Mouse (Mus musculus) neural tube, embryonic 13.5 days (tissue): ENCODE data around the gene Abi1. TPM values are rescaled to one million over a fixed set of nuclear protein-coding genes. Genes with fewer than 3 reads are reported as not detected.
A peak's percentile ranks its signal among the peaks of the same experiment; 100 is the strongest.
"Not testable (repeated sequence)": the region's sequence is repeated elsewhere in the genome, so short reads cannot be mapped to it uniquely, and the experiment has no call there.

Experiments
- ATAC-seq: fragments of 200-750 bp; cut with Nextera tagmentation; 2 replicates; pipeline ENCODE4 v1.8.0; 2017; ENCODE audit warnings: low read depth, mild to moderate bottlenecking, moderate TSS enrichment, moderate library complexity
- H3K27ac ChIP-seq: fragments of 300-500 bp; sonication (generic); replicated peaks from 2 replicates; pipeline ENCODE4 v1.5.1; 2015; ENCODE audit warnings: moderate library complexity, mild to moderate bottlenecking, inconsistent platforms
- H3K27me3 ChIP-seq: fragments of 300-500 bp; sonication (generic); 2 replicates; pipeline ENCODE4 v1.6.1; 2015; ENCODE audit warnings: mild to moderate bottlenecking, inconsistent platforms
- H3K36me3 ChIP-seq: fragments of 300-500 bp; sonication (generic); 2 replicates; pipeline ENCODE4 v1.6.1; 2015; ENCODE audit warnings: mild to moderate bottlenecking, inconsistent platforms
- H3K4me1 ChIP-seq: fragments of 300-500 bp; sonication (generic); replicated peaks from 2 replicates; pipeline ENCODE4 v1.6.1; 2015; ENCODE audit warnings: inconsistent platforms
- H3K4me2 ChIP-seq: fragments of 300-500 bp; sonication (generic); 2 replicates; pipeline ENCODE4 v1.6.1; 2015; ENCODE audit warnings: inconsistent platforms, mild to moderate bottlenecking, moderate library complexity
- H3K4me3 ChIP-seq: fragments of 300-500 bp; sonication (generic); 2 replicates; pipeline ENCODE4 v1.5.1; 2015; ENCODE audit warnings: mild to moderate bottlenecking, inconsistent platforms
- H3K9ac ChIP-seq: fragments of 300-500 bp; sonication (generic); 2 replicates; pipeline ENCODE4 v1.6.1; 2015; ENCODE audit warnings: moderate library complexity, mild to moderate bottlenecking, inconsistent platforms
- H3K9me3 ChIP-seq: fragments of 300-500 bp; sonication (generic); 2 replicates; pipeline ENCODE4 v1.6.1; 2016; ENCODE audit warnings: inconsistent platforms
- WGBS: fragments of 180-500 bp; shearing (Covaris S2); methylation state at CpG from one replicate; pipeline ENCODE4 v1.1.7; 2015; 5-methylcytosine and 5-hydroxymethylcytosine counted together
- polyA plus RNA-seq: library from polyadenylated mRNA; unstranded; fragments of >200 nt; fragmentation: Nextera tagmentation; extraction: Ambion mirVana; gene quantifications from 2 replicates; pipeline ENCODE4 v1.2.1, GENCODE M21; 2015

The Abi1 gene
- polyA plus RNA-seq, 1 experiment from 2014 or later = 53.8 TPM

DNA sequence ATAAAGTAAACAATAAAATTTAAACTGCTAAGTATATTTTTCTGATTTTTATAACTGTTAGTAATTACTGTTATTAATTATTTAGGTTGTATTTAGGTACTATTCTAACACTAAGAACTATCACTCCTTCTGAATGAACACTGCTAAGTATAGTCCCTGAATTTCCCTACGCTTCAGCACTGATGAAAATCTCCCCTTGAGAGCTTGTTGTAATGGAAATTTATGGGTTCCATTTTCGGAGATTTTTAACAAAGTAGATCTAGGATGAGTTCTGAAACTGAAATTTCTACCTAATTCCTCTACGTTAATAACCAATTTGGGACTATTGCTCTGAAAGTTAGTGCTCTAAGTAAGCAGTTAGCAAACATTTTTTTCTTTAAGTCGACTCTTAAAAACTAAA lies 85.8 kb downstream of the Abi1 start:
- 89% methylated on average over 4 of the region's 4 CpGs for WGBS
- Histone ChIP-seq H3K27me3 (no peaks in the 10 kb centered on the region), H3K4me3 (no peak overlapping the region), H3K36me3 (no peaks in the 10 kb centered on the region), H3K9me3 (no peaks in the 10 kb centered on the region), H3K9ac (no peak overlapping the region), H3K27ac (no peak overlapping the region), H3K4me1 (no peaks in the 10 kb centered on the region), H3K4me2 (no peak overlapping the region)
- no peak for ATAC-seq

DNA sequence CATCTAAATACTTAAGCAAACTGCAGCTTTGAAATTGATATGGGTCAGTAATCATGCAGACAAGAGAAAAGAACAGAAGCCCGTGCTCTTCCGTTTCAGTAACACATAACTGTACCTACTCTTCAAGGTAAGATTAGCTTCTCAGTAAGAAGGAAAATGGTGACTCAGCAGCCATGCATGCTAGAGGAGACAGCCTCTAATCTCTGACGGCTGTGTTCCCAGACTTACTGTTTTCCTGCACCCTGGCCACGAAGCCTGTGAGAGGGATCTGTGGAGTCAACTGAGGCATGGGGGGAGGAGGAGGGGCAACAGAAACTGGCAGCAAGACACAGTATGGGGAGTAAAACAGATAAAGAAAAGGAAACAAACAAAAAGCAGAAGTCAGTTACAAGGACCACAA lies 90.1 kb downstream of the Abi1 start:
- Histone ChIP-seq H3K36me3 (peaks cover 3% of the 10 kb centered on the region; the same call in 1 of the 2 replicates), H3K27ac (no peak overlapping the region), H3K4me3 (no peak overlapping the region), H3K27me3 (no peaks in the 10 kb centered on the region), H3K4me1 (no peaks in the 10 kb centered on the region), H3K4me2 (no peak overlapping the region), H3K9ac (no peak overlapping the region), H3K9me3 (no peaks in the 10 kb centered on the region)
- 74% methylated on average over 4 of the region's 4 CpGs for WGBS
- no peak for ATAC-seq

DNA sequence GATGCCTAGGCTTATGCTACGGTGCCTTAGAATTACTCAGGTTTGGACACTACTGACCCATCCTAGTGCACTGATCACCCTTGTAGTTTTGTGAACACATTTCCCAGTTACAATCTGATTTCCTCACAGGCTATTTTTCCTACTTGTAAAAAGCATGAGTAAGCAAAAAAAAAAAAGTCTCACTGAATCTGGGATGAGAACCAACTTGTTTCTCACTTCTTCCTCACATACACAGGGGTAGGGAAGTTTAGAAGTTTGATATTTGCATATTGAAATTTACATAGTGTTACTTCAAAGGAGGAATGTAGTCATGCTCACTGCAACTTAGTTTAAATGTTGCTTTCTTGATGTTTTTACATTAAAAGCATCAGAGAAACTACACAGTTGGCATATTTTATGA lies 106.5 kb downstream of the Abi1 start:
- Histone ChIP-seq H3K4me2 (no peak overlapping the region), H3K4me1 (no peaks in the 10 kb centered on the region), H3K27ac (no peak overlapping the region), H3K27me3 (no peaks in the 10 kb centered on the region), H3K9ac (no peak overlapping the region), H3K4me3 (no peak overlapping the region), H3K36me3 (peaks cover 57% of the 10 kb centered on the region), H3K9me3 (no peaks in the 10 kb centered on the region)
- WGBS = 77% methylated on average over 1 of the region's 1 CpGs
- ATAC-seq = no peak

DNA sequence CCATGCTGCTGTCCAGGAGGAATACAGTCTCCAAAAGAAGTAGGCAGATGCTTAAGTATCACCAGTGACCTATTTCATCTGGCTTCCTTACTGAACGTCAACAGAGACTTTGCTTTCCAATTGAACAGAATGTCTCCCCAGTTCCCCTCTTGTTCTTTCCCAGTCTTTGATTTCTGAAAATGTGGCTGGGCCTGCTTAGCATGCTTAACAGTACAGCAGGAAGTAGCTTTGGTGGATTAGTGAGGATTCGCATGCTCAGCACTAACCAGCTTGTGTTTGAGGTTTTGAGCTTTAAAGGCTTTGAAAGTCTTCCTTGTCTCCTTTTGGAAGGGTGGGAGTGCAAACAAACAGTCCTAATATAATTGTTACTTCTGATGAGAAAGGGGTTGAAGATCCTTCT lies 111.8 kb downstream of the Abi1 start:
- Histone ChIP-seq H3K4me2 (no peak overlapping the region), H3K27ac (no peak overlapping the region), H3K9me3 (no peaks in the 10 kb centered on the region), H3K9ac (no peak overlapping the region), H3K27me3 (no peaks in the 10 kb centered on the region), H3K4me3 (no peak overlapping the region), H3K36me3 (peaks cover 39% of the 10 kb centered on the region), H3K4me1 (no peaks in the 10 kb centered on the region)
- ATAC-seq = no peak
- WGBS = 83% methylated on average over 2 of the region's 2 CpGs

DNA sequence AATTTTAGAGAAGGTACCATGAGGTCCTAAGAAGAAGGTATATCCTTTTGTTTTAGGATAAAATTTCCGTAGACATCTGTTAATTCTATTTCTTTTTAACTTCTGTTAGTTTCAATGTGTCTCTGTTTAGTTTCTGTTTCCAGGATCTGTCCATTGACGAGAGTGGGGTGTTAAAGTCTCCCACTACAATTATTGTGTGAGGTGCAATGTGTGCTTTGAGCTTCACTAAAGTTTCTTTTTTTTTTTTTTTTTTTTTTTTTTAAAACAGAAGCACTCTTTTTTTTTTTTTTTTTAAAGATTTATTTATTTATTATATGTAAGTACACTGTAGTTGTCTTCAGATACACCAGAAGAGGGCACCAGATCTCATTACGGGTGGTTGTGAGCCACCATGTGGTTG lies 114.1 kb downstream of the Abi1 start:
- peaks cover 30% of the 10 kb centered on the region for H3K36me3 ChIP-seq
- not testable (repeated sequence) for ATAC-seq, H3K9me3 ChIP-seq, H3K4me2 ChIP-seq, H3K27me3 ChIP-seq, H3K27ac ChIP-seq, H3K9ac ChIP-seq, H3K4me3 ChIP-seq, H3K4me1 ChIP-seq
- 96% methylated on average over 3 of the region's 3 CpGs for WGBS

DNA sequence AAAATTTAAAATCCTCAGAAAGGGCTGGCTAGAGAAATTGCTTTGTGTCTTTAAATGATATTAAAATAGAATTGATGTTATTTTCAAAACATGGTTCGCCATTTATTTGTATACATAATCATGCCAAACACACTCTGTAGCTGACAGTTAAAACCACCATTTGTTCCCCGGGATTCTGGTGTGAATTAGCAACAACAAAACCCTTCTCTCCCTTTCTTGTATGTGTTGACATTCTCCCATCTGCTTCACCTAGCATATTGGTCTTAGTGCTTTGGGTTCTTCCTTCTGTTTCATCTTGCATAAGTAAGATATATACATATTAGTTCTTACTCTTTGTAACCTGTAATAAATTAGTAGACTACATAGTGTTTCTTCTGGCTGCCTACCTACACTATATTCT lies 121.4 kb downstream of the Abi1 start:
- Histone ChIP-seq H3K4me1 (no peaks in the 10 kb centered on the region), H3K4me2 (no peak overlapping the region), H3K4me3 (no peak overlapping the region), H3K27ac (no peak overlapping the region), H3K9me3 (no peaks in the 10 kb centered on the region), H3K9ac (no peak overlapping the region), H3K36me3 (peaks cover 54% of the 10 kb centered on the region), H3K27me3 (no peaks in the 10 kb centered on the region)
- ATAC-seq = no peak
- WGBS = 94% methylated on average over 2 of the region's 2 CpGs

DNA sequence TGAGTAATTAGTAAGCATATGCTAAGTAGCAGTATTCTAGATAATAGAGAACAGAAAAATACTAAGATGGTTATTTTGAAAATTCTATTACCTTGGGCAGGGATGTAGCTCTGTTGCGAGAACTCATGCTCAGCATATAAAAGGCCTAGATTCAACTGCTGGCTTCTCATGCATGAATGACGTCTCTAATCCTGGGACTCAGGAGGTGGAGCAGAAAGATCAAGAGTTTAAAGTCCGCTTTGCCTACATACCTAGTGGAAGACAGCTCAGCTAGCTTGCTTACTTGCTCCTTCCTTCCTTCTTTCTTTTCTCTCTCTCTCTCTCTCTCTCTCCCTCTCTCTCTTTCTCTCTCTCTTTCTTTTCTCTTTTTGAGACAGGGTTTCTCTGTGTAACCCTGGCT lies 125.6 kb downstream of the Abi1 start:
- Histone ChIP-seq H3K9ac (no peak overlapping the region), H3K27me3 (no peaks in the 10 kb centered on the region), H3K4me1 (no peaks in the 10 kb centered on the region), H3K9me3 (no peaks in the 10 kb centered on the region), H3K4me2 (no peak overlapping the region), H3K36me3 (peaks cover 61% of the 10 kb centered on the region), H3K27ac (no peak overlapping the region), H3K4me3 (no peak overlapping the region)
- no peak for ATAC-seq
- whole genome bisulfite sequencing = 92% methylated on average over 3 of the region's 3 CpGs

DNA sequence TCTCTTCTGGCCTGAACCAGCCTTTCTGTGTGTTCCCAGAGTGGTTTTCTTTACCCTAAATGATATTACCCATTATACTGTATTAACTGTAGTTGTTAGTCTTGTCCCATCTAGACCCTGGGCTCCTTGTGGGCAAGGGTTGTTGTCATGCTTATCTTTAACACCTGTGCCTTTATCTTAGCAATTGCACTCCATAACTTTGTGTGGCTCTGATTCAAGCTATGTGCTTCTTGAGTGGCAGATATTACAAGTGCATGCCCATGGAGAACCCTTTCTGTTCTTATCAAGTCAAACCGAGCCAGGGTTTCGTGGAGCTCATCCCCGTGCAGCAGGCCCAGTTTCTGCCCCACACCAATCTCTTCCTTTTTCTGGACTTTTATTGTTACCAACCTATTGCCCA lies 136.1 kb downstream of the Abi1 start:
- no peak overlapping the region for H3K27ac ChIP-seq
- ATAC-seq = no peak
- H3K4me1 ChIP-seq = no peaks in the 10 kb centered on the region
- H3K9me3 ChIP-seq = no peaks in the 10 kb centered on the region
- H3K4me2 ChIP-seq = no peak overlapping the region
- H3K27me3 ChIP-seq = no peaks in the 10 kb centered on the region
- no peak overlapping the region for H3K4me3 ChIP-seq
- 95% methylated on average over 3 of the region's 3 CpGs for WGBS
- H3K36me3 ChIP-seq = peaks cover 54% of the 10 kb centered on the region
- no peak overlapping the region for H3K9ac ChIP-seq

DNA sequence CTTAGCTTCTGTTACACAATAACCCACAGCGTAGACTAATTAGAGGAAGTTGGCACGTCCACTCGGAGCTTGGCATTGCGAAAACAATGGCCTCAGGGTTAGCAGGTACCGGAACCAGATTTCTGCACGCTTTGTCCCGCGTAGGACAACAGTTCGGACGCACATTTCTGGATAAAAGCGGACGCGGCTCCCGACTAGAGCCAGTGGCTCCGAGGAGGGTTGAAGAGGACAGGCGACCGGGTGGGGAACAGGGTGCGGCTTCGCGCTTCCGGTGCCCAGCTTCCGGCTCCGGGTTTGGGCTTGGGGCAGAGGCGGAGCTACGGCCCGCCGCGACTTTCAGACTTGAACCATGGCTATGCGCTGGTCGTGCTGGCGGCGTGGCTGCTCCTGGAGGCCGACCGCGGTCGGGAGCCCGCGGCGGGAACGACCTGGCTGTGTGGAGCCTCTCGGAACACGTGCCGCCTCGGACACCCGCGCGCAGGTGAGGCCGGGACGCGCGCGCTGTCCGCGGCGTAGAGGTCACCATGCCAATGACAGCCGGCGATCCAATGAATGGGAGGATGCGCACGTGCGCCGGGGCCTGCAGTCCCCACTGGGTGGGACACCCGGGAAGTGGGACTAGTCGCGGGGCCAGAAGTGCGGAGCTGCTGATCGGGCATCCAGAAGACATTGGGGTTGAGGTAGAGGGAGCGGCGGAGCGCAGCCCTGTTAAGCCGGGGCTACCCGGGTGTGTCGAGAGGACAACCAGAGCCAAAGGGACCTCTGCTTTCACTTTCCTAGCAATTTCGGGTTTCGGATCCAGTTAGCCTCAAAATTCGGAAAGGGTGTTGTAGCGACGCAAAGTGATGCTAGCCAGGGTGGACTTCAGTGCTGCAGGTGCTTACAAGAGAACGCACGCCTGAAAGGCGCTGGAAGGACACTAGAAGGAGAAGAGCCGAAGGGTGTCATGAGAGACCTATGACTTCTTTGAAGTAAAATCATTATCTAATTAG lies 144.5 kb downstream of the Abi1 start, which contains the start of gene Pdss1:
Gene Pdss1 (plus strand): TSS at position 241 of the 992 bp plus-strand sequence.
- peak within 1 kb of the TSS; percentile 93 for H3K4me3 ChIP-seq
- WGBS = under 1% methylated on average over 81 of the region's 81 CpGs
- no peaks in the 10 kb centered on the region for H3K27me3 ChIP-seq
- peaks cover 23% of the 10 kb centered on the region for H3K4me1 ChIP-seq
- H3K36me3 ChIP-seq = no peaks in the 10 kb centered on the region
- ATAC-seq = peak; percentile 99
- peak within 1 kb of the TSS; percentile 85 for H3K9ac ChIP-seq
- peak within 1 kb of the TSS; percentile 87 for H3K4me2 ChIP-seq
- H3K27ac ChIP-seq = peak within 1 kb of the TSS; percentile 90
- no peaks in the 10 kb centered on the region for H3K9me3 ChIP-seq

DNA sequence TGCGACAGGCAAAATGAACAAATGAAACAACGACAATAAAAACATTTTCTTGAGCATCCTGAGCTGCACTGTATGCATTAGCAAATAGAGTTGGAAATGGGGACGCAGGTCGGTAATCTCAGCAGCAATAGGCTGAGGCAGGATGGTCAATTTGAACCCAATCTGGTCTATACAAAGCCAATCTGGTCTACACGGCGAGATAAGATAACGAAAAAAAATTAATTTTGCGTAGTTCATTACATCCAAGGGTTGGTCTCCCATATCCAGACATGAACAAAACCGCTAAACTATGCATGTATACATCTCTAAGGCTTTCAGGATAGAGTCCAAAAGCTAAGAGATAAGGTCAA lies 145.1 kb downstream of the Abi1 start:
- Histone ChIP-seq H3K4me1 (peaks cover 23% of the 10 kb centered on the region), H3K9ac (peak overlapping the region; percentile 85), H3K4me3 (peak overlapping the region; percentile 93), H3K27ac (peak overlapping the region; percentile 90), H3K36me3 (no peaks in the 10 kb centered on the region), H3K9me3 (no peaks in the 10 kb centered on the region), H3K27me3 (no peaks in the 10 kb centered on the region), H3K4me2 (peak overlapping the region; percentile 87)
- ATAC-seq = peak; percentile 65
- WGBS = 20% methylated on average over 9 of the region's 9 CpGs
